Mouse (Mus musculus) megakaryocyte progenitor cell, adult 5-6 weeks (primary cell): ENCODE results near the gene Gif. TPM values are rescaled to one million over a fixed set of nuclear protein-coding genes. Genes with fewer than 3 reads are reported as not detected.
A peak's percentile ranks its signal among the peaks of the same experiment; 100 is the strongest.

Source experiments
- ATAC-seq: replicated peaks from 2 replicates; pipeline ENCODE4 v1.8.0; 2016; ENCODE audit warnings: mild to moderate bottlenecking, moderate TSS enrichment, inconsistent platforms; ENCODE audit not compliant: poor library complexity
- total RNA-seq, 2 experiments: library from RNA; stranded (forward) in 1 of 2; stranded (reverse) in 1 of 2; fragments of 157-497, 149-512 nt in 1 of 2; fragments of 200-1000 nt in 1 of 2; gene quantifications; 2 replicates each; pipeline versions ENCODE4 v1.2.3 to v1.2.4; 2015 to 2017

Gene Gif
- not detected in 2 replicates for total RNA-seq (2015)
- total RNA-seq (2017), result not detected in 2 replicates

GRCm38 (mm10) chr19:11747298-11747697 lies at the start of gene Gif:
Gene Gif, plus strand, starts transcription at chr19:11747554.
- ATAC-seq, result no peak

GRCm38 (mm10) chr19:11698342-11698741 lies 49.0 kb upstream of the Gif start:
- ATAC-seq, result peak; percentile 85

GRCm38 (mm10) chr19:11712451-11712850 lies 34.9 kb upstream of the Gif start:
- no peak for ATAC-seq

GRCm38 (mm10) chr19:11720071-11720470 lies 27.3 kb upstream of the Gif start:
- ATAC-seq, result peak; percentile 54

GRCm38 (mm10) chr19:11723870-11724269 lies 23.5 kb upstream of the Gif start:
- ATAC-seq, result no peak

- ATAC-seq, result no peak
Observed at GRCm38 (mm10) chr19:11724275-11724674, 23.1 kb upstream of the Gif start.

- peak; percentile 89 for ATAC-seq
Observed at GRCm38 (mm10) chr19:11725915-11726314, 21.4 kb upstream of the Gif start.

GRCm38 (mm10) chr19:11727304-11727703 lies 20.1 kb upstream of the Gif start:
- ATAC-seq, result peak; percentile 70

GRCm38 (mm10) chr19:11730278-11730677 lies 17.1 kb upstream of the Gif start:
- no peak for ATAC-seq

GRCm38 (mm10) chr19:11736455-11736854 lies 10.9 kb upstream of the Gif start:
- no peak for ATAC-seq

- ATAC-seq, result peak; percentile 77
Observed at GRCm38 (mm10) chr19:11745680-11746079, 1.7 kb upstream of the Gif start.

GRCm38 (mm10) chr19:11765059-11765458 lies 17.7 kb downstream of the Gif start:
- ATAC-seq, result peak; percentile 72

- ATAC-seq, result peak; percentile 27; the same call in 1 of the 2 replicates
Observed at GRCm38 (mm10) chr19:11766413-11766812, 19.1 kb downstream of the Gif start.

GRCm38 (mm10) chr19:11768163-11768562 lies 20.8 kb downstream of the Gif start:
- ATAC-seq, result peak; percentile 59

- ATAC-seq, result no peak
Observed at GRCm38 (mm10) chr19:11769257-11769920, 22.0 kb downstream of the Gif start.

GRCm38 (mm10) chr19:11770205-11770892 lies 23.0 kb downstream of the Gif start, which contains the start of gene Mrpl16:
Gene Mrpl16, plus strand, starts transcription at chr19:11770391.
- ATAC-seq, result peak; percentile 91

GRCm38 (mm10) chr19:11777191-11777865 lies 30.0 kb downstream of the Gif start:
- peak; percentile 86 for ATAC-seq

- ATAC-seq, result no peak
Observed at GRCm38 (mm10) chr19:11785409-11786154, 38.2 kb downstream of the Gif start.

GRCm38 (mm10) chr19:11787826-11788225 lies 40.5 kb downstream of the Gif start:
- no peak for ATAC-seq

- ATAC-seq, result no peak
Observed at GRCm38 (mm10) chr19:11788876-11789275, 41.5 kb downstream of the Gif start.

GRCm38 (mm10) chr19:11791825-11792224 lies 44.5 kb downstream of the Gif start:
- ATAC-seq, result no peak
